Mouse (Mus musculus) ES-CJ7 (cell line): ENCODE measurements around the gene Syngr3.
"Not testable (repeated sequence)": the region's sequence is repeated elsewhere in the genome, so short reads cannot be mapped to it uniquely, and the experiment has no call there.

Experiments used
- DNase-seq: peaks from one replicate; pipeline ENCODE4 v3.0.0; 2011; ENCODE audit warnings: low read depth, low spot score

Syngr3 gene

GRCm38 (mm10) chr17:24676877-24677276, 12.9 kb downstream of the Syngr3 start:
- no peak for DNase-seq

- DNase-seq: peak; percentile 87
Observed at GRCm38 (mm10) chr17:24676187-24676586, 13.6 kb downstream of the Syngr3 start.

- no peak for DNase-seq
Observed at GRCm38 (mm10) chr17:24674277-24674676, 15.5 kb downstream of the Syngr3 start.

- DNase-seq: peak; percentile 66
Observed at GRCm38 (mm10) chr17:24672141-24672540, 17.6 kb downstream of the Syngr3 start.

- DNase-seq: no peak
Observed at GRCm38 (mm10) chr17:24671346-24671745, 18.4 kb downstream of the Syngr3 start.

GRCm38 (mm10) chr17:24670246-24670844, 19.4 kb downstream of the Syngr3 start:
- DNase-seq: no peak

- peak; percentile 90 for DNase-seq
Observed at GRCm38 (mm10) chr17:24669545-24670245, 20.1 kb downstream of the Syngr3 start, which contains the start of gene Zfp598. TSS of gene Zfp598 (plus strand) at chr17:24669687.

- DNase-seq: not testable (repeated sequence)
Observed at GRCm38 (mm10) chr17:24669214-24669544, 20.6 kb downstream of the Syngr3 start.

GRCm38 (mm10) chr17:24667416-24667815, 22.3 kb downstream of the Syngr3 start:
- DNase-seq: peak; percentile 92

GRCm38 (mm10) chr17:24667011-24667410, 22.7 kb downstream of the Syngr3 start:
- not testable (repeated sequence) for DNase-seq

GRCm38 (mm10) chr17:24658017-24658758, 31.6 kb downstream of the Syngr3 start, which contains the start of gene Npw:
TSS of gene Npw (minus strand) at chr17:24658457.
- DNase-seq: peak; percentile 21

- no peak for DNase-seq
Observed at GRCm38 (mm10) chr17:24654969-24655368, 34.8 kb downstream of the Syngr3 start.

- no peak for DNase-seq
Observed at GRCm38 (mm10) chr17:24653967-24654710, 35.6 kb downstream of the Syngr3 start.

GRCm38 (mm10) chr17:24651835-24652234, 37.9 kb downstream of the Syngr3 start:
- DNase-seq: no peak

- DNase-seq: no peak
Observed at GRCm38 (mm10) chr17:24650766-24651165, 39.0 kb downstream of the Syngr3 start.

GRCm38 (mm10) chr17:24650070-24650616, 39.6 kb downstream of the Syngr3 start, which contains the start of gene Slc9a3r2:
TSS of gene Slc9a3r2 (minus strand) at chr17:24650327.
- DNase-seq: no peak

- no peak for DNase-seq
Observed at GRCm38 (mm10) chr17:24649581-24650069, 40.1 kb downstream of the Syngr3 start.

- no peak for DNase-seq
Observed at GRCm38 (mm10) chr17:24648731-24649377, 40.9 kb downstream of the Syngr3 start.

GRCm38 (mm10) chr17:24647493-24647892, 42.3 kb downstream of the Syngr3 start:
- no peak for DNase-seq

GRCm38 (mm10) chr17:24646381-24646780, 43.4 kb downstream of the Syngr3 start:
- DNase-seq: peak; percentile 48

- DNase-seq: no peak
Observed at GRCm38 (mm10) chr17:24645916-24646315, 43.8 kb downstream of the Syngr3 start.
